Mouse (Mus musculus): ENCODE measurements around the gene Gm21317.
"Not testable (repeated sequence)": the region's sequence is repeated elsewhere in the genome, so short reads cannot be mapped to it uniquely, and the experiment has no call there.

Gm21317 gene

GRCm38 (mm10) chrY:82224927-82225326 is at the start of gene Gm21317:
TSS of gene Gm21317 (plus strand) at chrY:82225227.
- not testable (repeated sequence) for DNase-seq
